ENCODE assay signal across 16 mouse cellular contexts in genomic region chr5:77405455-77406057, GRCm38 (mm10). TPM values are rescaled to one million over a fixed set of nuclear protein-coding genes. Genes with fewer than 3 reads are reported as not detected.
A peak's percentile ranks its signal among the peaks of the same experiment; 100 is the strongest.
DNase-seq lines count a peak whose midpoint lies in the region; TF ChIP-seq lines count a peak whose summit lies in the region.
"Had no signal": no experiment of that assay in that cellular context is flagged by ENCODE, and none has a peak within 500 bp of the region (broad histone marks: within the 10 kb centered on the region; RNA-seq: fewer than 3 reads in every experiment).

No protein-coding gene starts in this region.

- peaks cover 7% of the 10 kb centered on the region; the same call in 1 of the 2 replicates for H3K4me1 ChIP-seq in spleen, adult 2 months (ENCODE audit: control insufficient read depth, insufficient read depth, insufficient read length)

- no peak for TF ChIP-seq POLR2A in spleen, adult 2 months (IDR thresholded peaks at IDR 0.05; ENCODE audit: low read depth, low read length)

- peak overlapping the region; percentile 53 for H3K27ac ChIP-seq in spleen, adult 2 months (ENCODE audit: insufficient read depth, low read length)
- H3K27ac ChIP-seq: hindbrain, embryonic 14.5 days; liver, embryonic 14.5 days had no signal

- H3K27me3 ChIP-seq in spleen, adult 2 months (ENCODE audit: control insufficient read depth, insufficient read depth, low read length), result peaks cover 8% of the 10 kb centered on the region

- H3K36me3 ChIP-seq in spleen, adult 2 months (ENCODE audit: control insufficient read depth, insufficient read depth, low read length), result no peaks in the 10 kb centered on the region

- WGBS in spleen, adult 2 months, result 39% methylated on average over 5 of the region's 5 CpGs

- no peak for TF ChIP-seq CTCF in spleen, adult 2 months (IDR thresholded peaks at IDR 0.05; ENCODE audit: extremely low read depth, insufficient read depth, insufficient read length, insufficient replicate concordance)

- 0 out of 2 replicates have a peak overlapping the region, but pooled peaks have one; percentile 8 for H3K4me3 ChIP-seq in spleen, adult 2 months (ENCODE audit: extremely low read depth, insufficient read depth, insufficient read length)

- DNase-seq in kidney, adult 9 months, result peak; percentile 22
- no peak for DNase-seq in kidney, adult 8-10 months
- no peak for DNase-seq in spleen, adult 2 months (ENCODE audit: low read depth in 1 of 2, low spot score in 2 of 2)
- DNase-seq in spleen, adult 12 weeks (ENCODE audit: low spot score), result no peak
- DNase-seq in kidney, postnatal 14 days, result peak; percentile 7
- no peak for DNase-seq in cerebellum, adult 18-20 months
- no peak for DNase-seq in cerebellum, adult 11 months
- DNase-seq: adrenal gland, postnatal 10 days; cerebellum, adult 9-11 months; forebrain, postnatal 0 days; gastrocnemius, postnatal 10 days; left cerebral cortex, postnatal 4 days; midbrain, embryonic 14.5 days; thymus, adult 2 months had no signal

RNA-seq across cellular contexts. Expression of gene Igfbp7, which starts 2.3 kb away (rescaled TPM):
- polyA plus RNA-seq in spleen, adult 2 months (2012; rRNA removed), result 2,807 and 6,735 TPM in 2 replicates

Comparison
In these comparisons a context has a peak if more than half of its experiments do, and no peak if none do; other contexts are left out.
1. DNase-seq: peak in kidney, adult 9 months (single experiment) and kidney, postnatal 14 days (single experiment); none in kidney, adult 8-10 months (0 of 2), spleen, adult 2 months (0 of 2), spleen, adult 12 weeks (single experiment), cerebellum, adult 18-20 months (0 of 2) and cerebellum, adult 11 months (single experiment).